Mouse (Mus musculus) embryonic facial prominence, embryonic 13.5 days (tissue): ENCODE measurements around the gene Sctr. TPM values are rescaled to one million over a fixed set of nuclear protein-coding genes. Genes with fewer than 3 reads are reported as not detected.
"Not testable (repeated sequence)": the region's sequence is repeated elsewhere in the genome, so short reads cannot be mapped to it uniquely, and the experiment has no call there.

Experiments used
- ATAC-seq: fragments of 200-750 bp; cut with Nextera tagmentation; 2 replicates; pipeline ENCODE4 v1.8.0; 2017; ENCODE audit warnings: low read depth; ENCODE audit not compliant: insufficient number of reproducible peaks, insufficient read depth, low FRiP score, low TSS enrichment
- H3K27ac ChIP-seq: fragments of 300-500 bp; sonication (generic); 2 replicates; pipeline ENCODE4 v1.5.1; 2015; ENCODE audit warnings: moderate library complexity, mild to moderate bottlenecking, inconsistent platforms
- H3K27me3 ChIP-seq: fragments of 300-500 bp; sonication (generic); 2 replicates; pipeline ENCODE4 v1.6.1; 2015; ENCODE audit warnings: mild to moderate bottlenecking, inconsistent platforms
- H3K36me3 ChIP-seq: fragments of 300-500 bp; sonication (generic); 2 replicates; pipeline ENCODE4 v1.6.1; 2015; ENCODE audit warnings: mild to moderate bottlenecking, inconsistent platforms
- H3K4me1 ChIP-seq: fragments of 300-500 bp; sonication (generic); 2 replicates; pipeline ENCODE4 v1.6.1; 2015; ENCODE audit warnings: inconsistent platforms
- H3K4me2 ChIP-seq: fragments of 300-500 bp; sonication (generic); 2 replicates; pipeline ENCODE4 v1.6.1; 2015; ENCODE audit warnings: moderate library complexity, mild to moderate bottlenecking, inconsistent platforms
- H3K4me3 ChIP-seq: fragments of 300-500 bp; sonication (generic); 2 replicates; pipeline ENCODE4 v1.5.1; 2015; ENCODE audit warnings: mild to moderate bottlenecking, inconsistent platforms
- H3K9ac ChIP-seq: fragments of 300-500 bp; sonication (generic); 2 replicates; pipeline ENCODE4 v1.6.1; 2015; ENCODE audit warnings: mild to moderate bottlenecking, inconsistent platforms
- H3K9me3 ChIP-seq: fragments of 300-500 bp; sonication (generic); 2 replicates; pipeline ENCODE4 v1.6.1; 2016; ENCODE audit warnings: inconsistent platforms
- WGBS: fragments of 180-500 bp; shearing (Covaris S2); methylation state at CpG from one replicate; pipeline ENCODE4 v1.1.7; 2015; ENCODE audit warnings: mixed read lengths; 5-methylcytosine and 5-hydroxymethylcytosine counted together
- polyA plus RNA-seq: library from polyadenylated mRNA; unstranded; fragments of >200 nt; fragmentation: Nextera tagmentation; extraction: Ambion mirVana; gene quantifications from 2 replicates; pipeline ENCODE4 v1.2.1, GENCODE M21; 2015

Gene Sctr
- polyA plus RNA-seq, 1 experiment from 2014 or later: not detected

GRCm38 (mm10) chr1:120090880-120091570 is 84.3 kb downstream of the Sctr start:
- H3K4me1 ChIP-seq: peaks cover 9% of the 10 kb centered on the region; the same call in 1 of the 2 replicates
- H3K36me3 ChIP-seq: no peaks in the 10 kb centered on the region
- H3K4me3 ChIP-seq: no peak overlapping the region
- H3K9ac ChIP-seq: no peak overlapping the region
- no peaks in the 10 kb centered on the region for H3K27me3 ChIP-seq
- no peak for ATAC-seq
- H3K4me2 ChIP-seq: no peak overlapping the region
- WGBS: 86% methylated on average over 8 of the region's 8 CpGs
- no peaks in the 10 kb centered on the region for H3K9me3 ChIP-seq
- no peak overlapping the region for H3K27ac ChIP-seq

GRCm38 (mm10) chr1:120093482-120094134 is 86.9 kb downstream of the Sctr start:
- not testable (repeated sequence) for H3K27me3 ChIP-seq, H3K27ac ChIP-seq, H3K4me3 ChIP-seq, H3K4me1 ChIP-seq, ATAC-seq, H3K9me3 ChIP-seq, H3K36me3 ChIP-seq, H3K9ac ChIP-seq, H3K4me2 ChIP-seq
- WGBS: 48% methylated on average over 11 of the region's 14 CpGs

DNA sequence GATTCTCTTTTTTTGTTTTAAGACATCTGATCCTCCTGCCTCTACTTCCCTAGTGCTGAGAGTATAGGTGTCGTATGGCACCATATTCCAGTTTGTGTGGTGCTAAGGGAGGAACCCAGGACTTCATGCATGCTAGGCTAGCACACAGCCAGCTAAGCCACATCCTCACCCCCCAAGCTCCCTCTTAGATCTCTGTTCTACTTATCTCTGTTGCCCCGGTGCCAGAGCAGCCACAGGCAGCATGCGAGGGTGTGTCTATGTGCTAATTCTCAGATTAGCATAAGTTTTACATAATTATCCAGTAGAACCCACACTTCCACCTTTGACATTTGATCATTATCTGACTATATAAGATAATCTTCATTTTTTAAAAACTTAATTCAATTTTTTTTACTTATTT is 88.2 kb downstream of the Sctr start:
- Histone ChIP-seq H3K4me2 (no peak overlapping the region), H3K36me3 (no peaks in the 10 kb centered on the region), H3K4me1 (no peaks in the 10 kb centered on the region), H3K9me3 (no peaks in the 10 kb centered on the region), H3K9ac (no peak overlapping the region), H3K27ac (no peak overlapping the region), H3K27me3 (no peaks in the 10 kb centered on the region), H3K4me3 (no peak overlapping the region)
- ATAC-seq: 0 out of 2 replicates have a peak, but pooled peaks have one; percentile 11
- WGBS: 81% methylated on average over 3 of the region's 3 CpGs

- Histone ChIP-seq H3K9ac (no peak overlapping the region), H3K4me1 (no peaks in the 10 kb centered on the region), H3K36me3 (no peaks in the 10 kb centered on the region), H3K4me3 (no peak overlapping the region), H3K27me3 (no peaks in the 10 kb centered on the region), H3K4me2 (no peak overlapping the region), H3K27ac (no peak overlapping the region), H3K9me3 (no peaks in the 10 kb centered on the region)
- no peak for ATAC-seq
- 13% methylated on average over 7 of the region's 7 CpGs for WGBS
Observed at GRCm38 (mm10) chr1:120098327-120098726, 91.6 kb downstream of the Sctr start.

DNA sequence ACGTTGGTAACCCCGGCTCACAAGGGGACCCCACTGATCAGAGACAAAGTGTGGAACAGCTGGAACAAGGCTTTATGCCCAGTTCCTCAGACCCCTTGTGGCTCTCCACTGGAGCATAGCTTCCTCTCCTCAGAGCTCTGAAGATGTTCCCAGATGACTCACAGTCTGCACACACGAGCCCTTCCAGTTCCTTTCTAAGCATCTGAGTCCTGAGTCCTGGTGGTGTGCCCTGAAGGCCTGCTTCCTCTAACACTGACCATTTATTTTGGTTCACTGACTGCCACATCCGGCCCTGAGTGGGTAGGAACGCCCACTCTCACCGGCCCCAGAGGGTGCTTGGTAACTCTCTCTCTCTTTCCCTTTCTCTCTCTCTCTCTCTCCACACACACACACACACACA is 92.8 kb downstream of the Sctr start:
- Histone ChIP-seq H3K27ac (no peak overlapping the region), H3K9me3 (no peaks in the 10 kb centered on the region), H3K4me3 (no peak overlapping the region), H3K36me3 (no peaks in the 10 kb centered on the region), H3K4me1 (no peaks in the 10 kb centered on the region), H3K27me3 (no peaks in the 10 kb centered on the region), H3K9ac (no peak overlapping the region), H3K4me2 (no peak overlapping the region)
- ATAC-seq: no peak
- WGBS: 45% methylated on average over 6 of the region's 6 CpGs

DNA sequence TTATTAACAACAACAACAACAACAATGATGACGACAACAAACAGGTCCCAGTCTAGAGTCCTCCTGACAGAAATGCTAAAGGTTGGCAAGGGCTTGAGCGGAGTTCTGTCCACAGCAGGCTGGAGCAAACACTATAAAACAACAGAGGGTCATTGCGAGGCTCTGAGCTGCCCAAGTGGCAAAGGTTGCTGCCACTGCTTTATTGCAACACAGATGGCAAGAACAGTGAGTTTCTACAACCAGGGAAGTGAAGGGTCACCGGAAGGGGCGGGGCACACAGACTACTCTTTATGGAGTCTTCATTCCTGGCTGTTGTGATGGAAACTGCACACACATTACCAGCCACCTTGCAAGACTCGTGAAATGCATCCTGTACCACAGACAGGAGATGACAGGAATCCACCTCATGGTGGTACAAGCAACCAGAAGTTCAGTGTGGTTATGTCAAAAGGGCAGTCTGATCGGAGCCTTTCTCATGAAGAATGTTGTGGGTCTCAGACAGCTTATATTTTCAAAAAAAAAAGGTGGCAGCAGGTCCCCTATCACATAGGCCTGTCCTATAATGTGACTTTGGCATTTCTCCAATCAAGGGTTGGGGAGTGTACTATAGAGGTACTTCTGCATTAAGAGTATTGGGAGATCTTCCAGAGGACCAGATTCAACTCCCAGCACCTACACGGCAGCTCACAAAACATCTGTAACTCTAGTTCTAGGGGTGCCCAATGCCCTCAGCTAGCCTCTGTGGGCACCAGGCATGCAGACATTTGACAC is 93.9 kb downstream of the Sctr start:
- ATAC-seq: no peak
- no peak overlapping the region for H3K27ac ChIP-seq
- H3K4me3 ChIP-seq: no peak overlapping the region
- no peaks in the 10 kb centered on the region for H3K36me3 ChIP-seq
- no peak overlapping the region for H3K4me2 ChIP-seq
- H3K9me3 ChIP-seq: no peaks in the 10 kb centered on the region
- no peak overlapping the region for H3K9ac ChIP-seq
- 86% methylated on average over 8 of the region's 8 CpGs for WGBS
- no peaks in the 10 kb centered on the region for H3K27me3 ChIP-seq
- H3K4me1 ChIP-seq: peaks cover 3% of the 10 kb centered on the region; the same call in 1 of the 2 replicates

DNA sequence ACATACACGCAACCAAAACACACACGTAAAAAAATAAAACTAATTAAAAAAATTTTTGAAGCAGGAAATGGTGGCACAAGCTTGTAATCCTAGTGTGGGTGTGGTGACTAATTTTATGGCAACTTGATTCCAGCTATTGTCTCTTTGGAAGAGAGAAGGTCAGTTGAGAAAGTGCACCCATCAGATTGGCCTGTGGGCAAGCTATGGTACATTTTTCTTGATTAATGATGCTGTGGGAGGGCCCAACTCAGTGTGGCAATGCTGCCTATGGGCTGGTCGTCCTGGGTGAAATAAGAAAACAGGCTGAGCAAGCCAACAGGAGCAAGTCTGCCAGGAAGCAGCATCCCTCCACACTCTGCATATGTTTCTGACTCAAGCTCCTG is 94.5 kb downstream of the Sctr start:
- no peak overlapping the region for H3K9ac ChIP-seq
- H3K9me3 ChIP-seq: no peaks in the 10 kb centered on the region
- H3K27me3 ChIP-seq: no peaks in the 10 kb centered on the region
- no peak overlapping the region for H3K4me2 ChIP-seq
- peaks cover 3% of the 10 kb centered on the region; the same call in 1 of the 2 replicates for H3K4me1 ChIP-seq
- 74% methylated on average over 3 of the region's 3 CpGs for WGBS
- no peak for ATAC-seq
- H3K4me3 ChIP-seq: no peak overlapping the region
- no peaks in the 10 kb centered on the region for H3K36me3 ChIP-seq
- H3K27ac ChIP-seq: no peak overlapping the region

DNA sequence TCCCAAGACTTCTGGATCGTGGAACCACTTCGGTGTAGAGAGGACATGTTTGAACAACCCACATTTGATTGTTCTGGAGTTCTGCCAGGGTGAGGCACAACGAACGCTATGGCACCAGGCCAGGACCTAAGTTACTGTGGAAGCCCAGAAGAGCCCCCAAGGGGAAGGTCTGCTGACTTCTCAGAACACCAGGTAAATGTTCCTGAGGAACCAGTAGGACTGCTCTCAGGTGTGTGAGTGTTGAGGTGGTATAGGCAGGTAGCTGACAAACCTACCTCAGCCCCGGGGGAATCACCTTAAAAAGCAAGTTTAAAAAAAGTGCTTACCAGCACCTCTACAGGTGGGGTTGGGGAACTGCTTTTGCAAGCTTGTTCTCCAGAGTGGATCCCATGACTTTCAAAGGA is 98.9 kb downstream of the Sctr start:
- Histone ChIP-seq H3K36me3 (no peaks in the 10 kb centered on the region), H3K4me2 (no peak overlapping the region), H3K9ac (no peak overlapping the region), H3K27me3 (no peaks in the 10 kb centered on the region), H3K9me3 (no peaks in the 10 kb centered on the region), H3K27ac (no peak overlapping the region), H3K4me1 (peaks cover 3% of the 10 kb centered on the region; the same call in 1 of the 2 replicates), H3K4me3 (no peak overlapping the region)
- peak; percentile 78 for ATAC-seq
- 68% methylated on average over 5 of the region's 5 CpGs for WGBS

DNA sequence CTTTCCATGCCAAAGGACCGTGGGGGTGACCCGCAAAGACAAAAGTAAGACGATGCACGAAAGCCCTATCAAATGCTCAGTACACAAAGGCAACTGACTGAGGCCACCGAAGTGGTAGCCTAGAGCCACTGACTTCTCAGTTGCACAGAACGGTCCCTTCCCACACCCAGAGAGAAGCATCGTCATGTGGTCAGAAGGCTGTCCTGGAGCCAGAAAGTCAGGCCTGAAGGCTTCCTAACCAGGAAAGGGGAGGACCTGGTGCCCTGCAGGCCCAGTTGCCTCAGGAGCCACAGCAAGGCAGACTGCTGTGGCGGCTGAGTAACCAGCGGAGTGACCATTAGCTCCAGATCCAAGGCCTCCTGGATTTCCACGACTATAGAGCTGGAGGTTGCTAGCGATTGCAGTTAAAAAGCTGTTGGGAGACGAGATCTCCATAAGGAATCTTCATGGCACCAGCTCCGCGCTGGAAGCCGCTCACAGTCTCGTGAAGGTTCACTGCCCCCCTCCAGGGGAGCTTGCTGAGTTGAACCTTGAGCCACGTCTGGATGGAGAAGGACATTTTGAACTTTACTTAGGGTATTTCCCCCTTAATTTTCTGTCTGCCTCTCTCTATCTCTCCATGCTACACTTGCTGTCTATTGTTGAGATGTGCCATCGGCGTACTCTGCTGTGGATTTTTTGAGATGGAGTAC is 103.2 kb downstream of the Sctr start:
- WGBS: 88% methylated on average over 19 of the region's 19 CpGs
- Histone ChIP-seq H3K27ac (no peak overlapping the region), H3K4me1 (peaks cover 3% of the 10 kb centered on the region; the same call in 1 of the 2 replicates), H3K9ac (no peak overlapping the region), H3K4me3 (no peak overlapping the region), H3K9me3 (peaks cover 8% of the 10 kb centered on the region; the same call in 1 of the 2 replicates), H3K27me3 (no peaks in the 10 kb centered on the region), H3K36me3 (peaks cover 23% of the 10 kb centered on the region), H3K4me2 (no peak overlapping the region)
- no peak for ATAC-seq

GRCm38 (mm10) chr1:120111766-120112165 is 105.1 kb downstream of the Sctr start:
- Histone ChIP-seq H3K4me1 (no peaks in the 10 kb centered on the region), H3K27me3 (no peaks in the 10 kb centered on the region), H3K36me3 (peaks cover 38% of the 10 kb centered on the region), H3K9ac (no peak overlapping the region), H3K9me3 (peaks cover 8% of the 10 kb centered on the region; the same call in 1 of the 2 replicates), H3K4me3 (no peak overlapping the region), H3K27ac (no peak overlapping the region), H3K4me2 (no peak overlapping the region)
- no peak for ATAC-seq
- WGBS: 80% methylated on average over 8 of the region's 8 CpGs
